Mouse (Mus musculus): ENCODE measurements around the gene Slc37a2. TPM values are rescaled to one million over a fixed set of nuclear protein-coding genes. Genes with fewer than 3 reads are reported as not detected.
"Not testable (repeated sequence)": the region's sequence is repeated elsewhere in the genome, so short reads cannot be mapped to it uniquely, and the experiment has no call there.

The Slc37a2 gene
- polyA plus RNA-seq (2016; fragmentation: Nextera tagmentation; extraction: Ambion mirVana), result 1.5 and 1.6 TPM in 2 replicates

DNA sequence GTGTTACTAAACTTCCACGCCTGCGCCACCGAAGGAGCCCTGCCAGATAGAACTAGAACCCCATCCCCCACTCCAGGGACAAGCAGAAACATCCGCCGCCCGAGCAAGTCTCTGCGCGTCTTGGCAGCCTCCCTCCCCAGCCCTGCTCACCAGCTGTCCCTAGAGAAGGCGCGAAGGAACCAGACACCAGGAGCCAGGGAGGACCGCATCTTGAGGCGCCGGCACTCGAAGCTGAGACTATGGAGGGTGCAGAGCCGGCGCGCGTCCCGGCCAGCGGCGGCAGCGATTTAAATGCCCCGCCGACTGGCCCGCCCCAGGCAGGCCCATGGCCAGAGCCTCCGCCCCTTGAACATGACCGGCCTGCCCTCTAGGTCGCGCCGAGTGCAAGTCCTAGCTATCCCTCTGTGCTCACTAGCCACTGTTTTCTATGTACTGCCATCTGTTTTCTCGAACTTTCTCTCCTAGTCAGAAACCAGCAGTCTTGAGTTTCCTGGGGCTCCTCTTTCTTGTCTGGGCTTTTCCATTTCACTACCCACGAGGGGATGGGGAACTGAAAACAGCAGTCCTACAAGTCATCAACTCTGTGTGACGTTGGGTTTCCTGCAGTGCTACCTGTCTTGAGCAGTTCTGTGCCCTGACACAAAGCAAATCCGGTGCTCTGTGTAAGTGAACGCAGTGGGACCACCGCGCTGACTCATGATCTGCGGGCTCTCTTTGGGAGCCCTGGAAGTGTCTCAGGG lies at the start of gene Slc37a2:
Slc37a2 (minus strand) TSS at position 590 of the 740 bp plus-strand sequence.
- ATAC-seq (ENCODE audit: low FRiP score, low read depth), result peak; percentile 73
- 3% methylated on average over 38 of the region's 38 CpGs for WGBS
- Histone ChIP-seq H3K4me3 (peak within 1 kb of the TSS; percentile 42), H3K27ac (no peak within 1 kb of the TSS), H3K27me3 (replicated peaks) (no peaks in the 10 kb centered on the region; the same call in 1 of the 2 replicates), H3K4me2 (replicated peaks) (peak within 1 kb of the TSS; percentile 81), H3K4me1 (peaks cover 12% of the 10 kb centered on the region), H3K9ac (peak within 1 kb of the TSS; percentile 47), H3K36me3 (no peaks in the 10 kb centered on the region), H3K9me3 (no peaks in the 10 kb centered on the region)

GRCm38 (mm10) chr9:37301720-37302119 lies 46.2 kb upstream of the Slc37a2 start:
- 89% methylated on average over 1 of the region's 1 CpGs for WGBS
- Histone ChIP-seq H3K4me3 (no peak overlapping the region), H3K27ac (no peak overlapping the region), H3K27me3 (replicated peaks) (no peaks in the 10 kb centered on the region), H3K4me2 (replicated peaks) (no peak overlapping the region), H3K9me3 (no peaks in the 10 kb centered on the region), H3K9ac (no peak overlapping the region), H3K36me3 (no peaks in the 10 kb centered on the region), H3K4me1 (no peaks in the 10 kb centered on the region)
- no peak for ATAC-seq (ENCODE audit: low FRiP score, low read depth)

DNA sequence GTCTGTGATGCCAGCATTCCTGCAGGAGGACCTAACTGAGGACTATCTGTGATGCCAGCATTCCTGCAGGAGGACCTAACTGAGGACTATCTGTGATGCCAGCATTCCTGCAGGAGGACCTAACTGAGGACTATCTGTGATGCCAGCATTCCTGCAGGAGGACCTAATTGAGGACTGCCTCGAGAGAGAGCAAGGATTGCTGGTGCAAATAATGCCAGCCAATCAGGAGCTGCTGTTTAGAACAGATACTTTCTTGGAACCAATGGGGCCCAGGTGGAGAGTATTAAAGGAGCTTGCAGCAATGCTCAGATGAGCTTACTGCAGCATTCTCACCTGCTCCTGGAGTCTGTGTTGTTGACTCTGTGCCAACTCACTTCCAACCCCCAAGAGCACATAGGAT lies 45.0 kb upstream of the Slc37a2 start:
- H3K27ac ChIP-seq; ATAC-seq (ENCODE audit: low FRiP score, low read depth); H3K4me2 ChIP-seq (replicated peaks); H3K4me1 ChIP-seq; H3K9ac ChIP-seq; H3K27me3 ChIP-seq (replicated peaks); H3K9me3 ChIP-seq; H3K36me3 ChIP-seq; H3K4me3 ChIP-seq: not testable (repeated sequence)
- WGBS, result 65% methylated on average over 1 of the region's 1 CpGs

DNA sequence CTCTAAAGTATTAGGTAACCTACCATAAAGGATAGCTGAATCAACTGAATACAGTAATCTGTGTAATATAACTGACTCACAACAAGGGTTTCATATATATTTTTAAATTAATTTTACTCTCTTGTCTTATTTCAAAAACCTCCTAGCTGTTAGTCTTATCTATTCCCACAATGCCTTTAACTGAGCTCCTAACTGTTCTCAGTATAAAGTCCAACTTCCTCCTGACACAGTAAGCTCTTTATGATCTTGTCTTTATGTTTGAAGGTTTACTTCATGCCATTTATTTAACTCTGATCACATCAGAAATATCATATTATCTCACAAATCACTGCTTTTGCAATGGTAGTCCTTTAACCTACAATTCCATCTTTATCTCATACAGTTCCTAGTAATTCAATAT lies 40.0 kb upstream of the Slc37a2 start:
- Histone ChIP-seq H3K27ac (no peak overlapping the region), H3K4me2 (replicated peaks) (no peak overlapping the region), H3K9me3 (no peaks in the 10 kb centered on the region), H3K9ac (no peak overlapping the region), H3K36me3 (no peaks in the 10 kb centered on the region), H3K4me3 (no peak overlapping the region), H3K27me3 (replicated peaks) (no peaks in the 10 kb centered on the region), H3K4me1 (no peaks in the 10 kb centered on the region)
- ATAC-seq (ENCODE audit: low FRiP score, low read depth), result no peak

- H3K4me1 ChIP-seq, result no peaks in the 10 kb centered on the region
- H3K27ac ChIP-seq, result no peak overlapping the region
- WGBS, result 98% methylated on average over 2 of the region's 2 CpGs
- no peaks in the 10 kb centered on the region for H3K36me3 ChIP-seq
- ATAC-seq (ENCODE audit: low FRiP score, low read depth), result no peak
- H3K9me3 ChIP-seq, result no peaks in the 10 kb centered on the region
- H3K27me3 ChIP-seq (replicated peaks), result no peaks in the 10 kb centered on the region
- H3K4me3 ChIP-seq, result no peak overlapping the region
- no peak overlapping the region for H3K4me2 ChIP-seq (replicated peaks)
- no peak overlapping the region for H3K9ac ChIP-seq
Observed at GRCm38 (mm10) chr9:37266622-37267021, 11.1 kb upstream of the Slc37a2 start.

DNA sequence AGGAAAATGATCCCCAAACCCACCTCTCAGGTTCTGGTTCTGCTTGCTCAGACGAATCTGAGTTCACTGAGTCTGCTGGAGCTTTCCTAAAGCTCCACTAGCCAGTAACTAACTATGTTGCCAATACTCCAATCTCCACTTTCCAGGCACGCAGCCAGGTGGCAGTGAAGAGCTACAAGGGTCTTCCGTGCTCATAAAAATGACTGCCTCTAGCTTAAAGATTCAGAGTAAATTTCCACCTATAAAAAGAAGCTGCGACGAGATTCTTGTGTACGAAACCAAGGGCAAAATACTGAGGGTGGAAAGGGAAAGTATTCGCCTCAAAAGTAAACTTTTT lies 319 bp upstream of the Slc37a2 start:
- H3K4me2 ChIP-seq (replicated peaks), result peak overlapping the region; percentile 81
- ATAC-seq (ENCODE audit: low FRiP score, low read depth), result peak; percentile 52; the same call in 1 of the 2 replicates

DNA sequence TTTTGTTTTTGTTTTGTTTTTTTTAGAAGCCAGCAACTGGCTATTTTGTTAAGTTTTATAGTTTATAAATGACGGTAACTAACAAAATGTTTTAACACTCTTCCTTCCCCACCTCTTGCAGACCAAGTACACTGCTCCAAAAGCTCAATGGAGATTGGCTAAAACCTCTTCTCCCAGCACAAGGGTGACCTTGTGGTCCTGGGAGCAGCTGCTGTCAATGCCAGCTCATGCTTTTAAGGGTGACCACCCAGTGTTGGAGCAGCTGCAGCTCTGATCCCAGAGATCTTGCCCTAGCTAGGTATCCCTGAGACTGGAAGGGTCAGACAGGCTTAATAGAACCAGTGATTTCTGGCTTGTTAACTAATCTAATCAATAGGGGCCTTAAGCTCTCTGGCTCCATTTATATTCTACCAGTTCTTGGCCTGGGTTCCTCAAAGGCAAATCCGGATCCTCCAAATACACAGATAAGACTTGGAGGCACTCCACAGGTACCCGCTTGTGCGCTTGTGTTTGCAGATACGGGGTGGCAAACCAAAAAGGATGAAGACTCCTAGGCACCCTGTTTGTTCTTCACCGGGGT lies 917 bp downstream of the Slc37a2 start:
- Histone ChIP-seq H3K4me1 (peaks cover 12% of the 10 kb centered on the region), H3K9ac (no peak overlapping the region), H3K36me3 (no peaks in the 10 kb centered on the region), H3K9me3 (no peaks in the 10 kb centered on the region), H3K27ac (no peak overlapping the region), H3K4me3 (peak overlapping the region; percentile 42), H3K4me2 (replicated peaks) (peak overlapping the region; percentile 81), H3K27me3 (replicated peaks) (no peaks in the 10 kb centered on the region; the same call in 1 of the 2 replicates)
- 23% methylated on average over 6 of the region's 6 CpGs for WGBS
- ATAC-seq (ENCODE audit: low FRiP score, low read depth), result no peak

More for the DNA sequence above, 319 bp upstream of the Slc37a2 start:
- 0 out of 2 replicates have a peak overlapping the region, but pooled peaks have one; percentile 42 for H3K4me3 ChIP-seq
- H3K9me3 ChIP-seq, result no peaks in the 10 kb centered on the region
- no peaks in the 10 kb centered on the region for H3K36me3 ChIP-seq
- no peaks in the 10 kb centered on the region; the same call in 1 of the 2 replicates for H3K27me3 ChIP-seq (replicated peaks)
- H3K9ac ChIP-seq, result no peak overlapping the region
- 43% methylated on average over 7 of the region's 7 CpGs for WGBS
- peaks cover 12% of the 10 kb centered on the region for H3K4me1 ChIP-seq
- H3K27ac ChIP-seq, result no peak overlapping the region

- Histone ChIP-seq H3K27me3 (replicated peaks) (no peaks in the 10 kb centered on the region; the same call in 1 of the 2 replicates), H3K4me1 (peaks cover 11% of the 10 kb centered on the region), H3K9ac (no peak overlapping the region), H3K4me2 (replicated peaks) (no peak overlapping the region), H3K27ac (no peak overlapping the region), H3K4me3 (no peak overlapping the region), H3K36me3 (no peaks in the 10 kb centered on the region), H3K9me3 (no peaks in the 10 kb centered on the region)
- 90% methylated on average over 6 of the region's 6 CpGs for WGBS
- ATAC-seq (ENCODE audit: low FRiP score, low read depth), result no peak
Observed at GRCm38 (mm10) chr9:37250631-37251030, 4.9 kb downstream of the Slc37a2 start.

GRCm38 (mm10) chr9:37249976-37250375 lies 5.6 kb downstream of the Slc37a2 start:
- H3K4me1 ChIP-seq, result peaks cover 5% of the 10 kb centered on the region; the same call in 1 of the 2 replicates
- no peak overlapping the region for H3K4me3 ChIP-seq
- no peaks in the 10 kb centered on the region; the same call in 1 of the 2 replicates for H3K27me3 ChIP-seq (replicated peaks)
- H3K9me3 ChIP-seq, result no peaks in the 10 kb centered on the region
- 86% methylated on average over 3 of the region's 3 CpGs for WGBS
- ATAC-seq (ENCODE audit: low FRiP score, low read depth), result no peak
- H3K36me3 ChIP-seq, result no peaks in the 10 kb centered on the region
- H3K9ac ChIP-seq, result no peak overlapping the region
- no peak overlapping the region for H3K4me2 ChIP-seq (replicated peaks)
- no peak overlapping the region for H3K27ac ChIP-seq

DNA sequence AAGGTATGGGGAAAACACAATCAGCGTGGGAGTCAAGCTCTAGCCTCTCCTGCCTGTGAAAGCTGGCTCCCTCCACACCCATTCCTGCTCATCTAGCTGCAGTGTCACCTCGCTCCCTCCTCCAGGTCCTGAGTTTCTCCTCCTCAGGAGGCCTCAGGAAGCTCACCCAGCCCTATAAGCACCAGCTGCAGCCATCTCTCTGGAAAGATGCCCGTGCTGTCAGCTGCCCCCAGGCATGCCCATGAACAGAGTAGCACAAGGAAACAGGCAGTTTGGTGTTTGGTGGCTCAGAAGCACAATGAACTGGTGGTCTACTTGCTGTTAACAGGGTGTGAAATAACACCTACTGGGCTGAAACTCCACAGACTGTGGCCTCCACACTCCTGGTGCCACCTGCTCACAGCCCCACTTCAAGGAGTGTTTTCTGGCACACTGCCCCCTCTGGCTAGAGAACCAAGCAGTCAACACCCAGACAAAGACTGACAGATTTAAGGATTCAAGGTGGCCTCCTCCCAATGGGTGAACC lies 7.1 kb downstream of the Slc37a2 start:
- Histone ChIP-seq H3K4me1 (no peaks in the 10 kb centered on the region), H3K27ac (no peak overlapping the region), H3K9ac (no peak overlapping the region), H3K4me2 (replicated peaks) (no peak overlapping the region), H3K9me3 (no peaks in the 10 kb centered on the region), H3K27me3 (replicated peaks) (no peaks in the 10 kb centered on the region), H3K4me3 (no peak overlapping the region), H3K36me3 (no peaks in the 10 kb centered on the region)
- ATAC-seq (ENCODE audit: low FRiP score, low read depth), result peak; percentile 61
- WGBS, result 55% methylated on average over 3 of the region's 3 CpGs

DNA sequence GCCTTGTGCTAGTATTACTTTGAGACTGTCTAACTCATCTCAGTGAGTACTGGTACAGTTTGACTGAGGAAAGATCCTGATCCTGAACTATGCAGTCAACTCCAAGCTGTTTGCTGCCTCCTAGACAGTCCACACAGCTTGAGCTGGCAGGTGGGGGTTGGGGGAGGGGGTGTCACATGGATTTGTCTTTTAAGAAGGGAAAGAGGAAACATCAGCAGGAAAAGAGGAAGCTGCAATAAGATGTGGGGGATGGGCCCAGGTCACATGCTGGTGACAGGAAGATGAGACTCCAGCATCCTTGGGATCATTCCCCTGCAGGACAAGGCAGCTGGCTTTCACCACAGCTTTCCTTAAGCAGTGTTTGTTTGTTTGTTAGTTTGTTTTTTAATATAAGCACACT lies 8.1 kb downstream of the Slc37a2 start:
- no peak overlapping the region for H3K4me2 ChIP-seq (replicated peaks)
- H3K4me3 ChIP-seq, result no peak overlapping the region
- H3K36me3 ChIP-seq, result no peaks in the 10 kb centered on the region
- H3K9ac ChIP-seq, result no peak overlapping the region
- H3K27ac ChIP-seq, result no peak overlapping the region
- H3K27me3 ChIP-seq (replicated peaks), result no peaks in the 10 kb centered on the region
- no peaks in the 10 kb centered on the region for H3K9me3 ChIP-seq
- ATAC-seq (ENCODE audit: low FRiP score, low read depth), result no peak
- H3K4me1 ChIP-seq, result no peaks in the 10 kb centered on the region

DNA sequence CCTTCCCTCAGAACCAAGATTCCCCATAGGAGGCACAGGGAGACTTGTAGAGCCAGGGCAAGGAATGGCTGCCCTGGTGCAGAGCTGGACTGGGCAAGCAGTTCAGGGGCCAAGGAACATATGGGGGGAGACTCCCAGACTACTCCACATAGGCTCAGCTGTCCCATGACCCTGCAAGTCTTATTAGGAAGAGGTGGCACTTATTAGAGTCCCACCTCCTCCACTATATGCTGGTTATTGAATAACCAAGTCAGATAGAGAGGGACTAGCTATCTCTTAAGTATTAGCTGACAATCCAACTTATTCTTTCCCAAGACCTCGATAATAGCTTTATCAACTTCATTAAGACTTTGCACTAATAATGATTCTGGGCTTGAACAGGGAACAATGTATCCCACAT lies 9.7 kb downstream of the Slc37a2 start:
- Histone ChIP-seq H3K4me3 (no peak overlapping the region), H3K27me3 (replicated peaks) (no peaks in the 10 kb centered on the region), H3K27ac (no peak overlapping the region), H3K36me3 (no peaks in the 10 kb centered on the region), H3K9ac (no peak overlapping the region), H3K4me2 (replicated peaks) (no peak overlapping the region), H3K9me3 (no peaks in the 10 kb centered on the region), H3K4me1 (no peaks in the 10 kb centered on the region)
- WGBS, result 93% methylated on average over 1 of the region's 1 CpGs
- no peak for ATAC-seq (ENCODE audit: low FRiP score, low read depth)

All from neural tube, embryonic 12.5 days (tissue).